Mouse (Mus musculus) gastrocnemius, postnatal 14 days (tissue): ENCODE measurements at regions not wholly inside any gene's neighbourhood (a gene's known extent, or its start where the extent isn't known, plus 50 kb on each side); places are given as distances from the start of the nearest gene placed in this dataset.
A peak's percentile ranks its signal among the peaks of the same experiment; 100 is the strongest.
"Not testable (repeated sequence)": the region's sequence is repeated elsewhere in the genome, so short reads cannot be mapped to it uniquely, and the experiment has no call there.

Experiments
- DNase-seq: peaks from one replicate; pipeline ENCODE4 v3.0.0; 2021; ENCODE audit warnings: mixed read lengths
- intact Hi-C: fragments of 180-260 bp; cut with DNase I; formaldehyde crosslinking; loops from one replicate; pipeline ENCODE4 v1.15.1; 2025; ENCODE audit warnings: low total_unique reads

DNA sequence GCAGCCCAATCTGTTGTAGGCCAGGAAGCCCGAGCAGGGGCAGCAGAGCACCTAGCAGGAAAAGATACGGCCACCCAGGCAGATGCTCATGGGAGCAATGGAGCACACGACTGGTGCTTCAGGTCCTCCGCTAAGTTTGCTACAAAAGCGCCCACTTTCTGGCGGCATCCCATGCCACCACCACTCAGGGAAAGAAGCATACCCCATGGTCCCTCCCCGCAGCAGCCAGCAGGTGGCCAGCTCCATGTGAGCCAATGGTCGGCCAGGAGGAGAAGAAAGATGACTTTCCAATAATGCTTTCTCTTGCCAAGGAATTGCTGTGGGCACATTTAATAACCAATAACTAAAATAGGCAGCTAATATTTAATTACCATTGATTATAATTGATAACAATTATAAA is 166.7 kb upstream of the Klf6 start:
- intact Hi-C loops: no loop called here

GRCm38 (mm10) chr13:5695581-5695980 is 165.7 kb upstream of the Klf6 start:
- intact Hi-C loops, DNase-seq: not testable (repeated sequence)

More for the DNA sequence above, 166.7 kb upstream of the Klf6 start:
- no peak for DNase-seq

- DNase-seq: no peak
Measured at GRCm38 (mm10) chr13:5696377-5696776, 164.9 kb upstream of the Klf6 start.

DNA sequence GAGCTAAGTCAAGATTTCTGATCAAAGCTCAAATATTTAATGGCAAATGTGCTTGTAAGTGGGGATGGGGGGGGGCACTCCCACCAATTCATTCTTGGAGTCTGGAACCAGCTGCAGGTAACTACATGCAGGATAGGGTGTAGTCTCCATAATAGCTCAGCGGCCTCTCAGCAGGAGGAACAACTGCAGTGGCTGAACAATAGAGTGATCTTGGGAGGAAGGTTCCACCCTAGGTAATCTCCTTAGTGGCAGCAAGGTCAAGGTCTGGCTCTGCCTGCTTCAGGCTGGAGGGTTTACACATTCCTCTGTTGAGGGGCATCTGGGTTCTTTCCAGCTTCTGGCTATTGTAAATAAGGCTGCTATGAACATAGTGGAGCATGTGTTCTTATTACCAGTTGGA is 164.0 kb upstream of the Klf6 start:
- intact Hi-C loops, DNase-seq: not testable (repeated sequence)

More at GRCm38 (mm10) chr13:5696377-5696776, 164.9 kb upstream of the Klf6 start:
- intact Hi-C loops: no loop called here

- intact Hi-C loops: no loop called here
- no peak for DNase-seq
Measured at GRCm38 (mm10) chr13:5702071-5702470, 159.2 kb upstream of the Klf6 start.

GRCm38 (mm10) chr13:5704991-5705390 is 156.3 kb upstream of the Klf6 start:
- no peak for DNase-seq
- intact Hi-C loops: no loop called here

DNA sequence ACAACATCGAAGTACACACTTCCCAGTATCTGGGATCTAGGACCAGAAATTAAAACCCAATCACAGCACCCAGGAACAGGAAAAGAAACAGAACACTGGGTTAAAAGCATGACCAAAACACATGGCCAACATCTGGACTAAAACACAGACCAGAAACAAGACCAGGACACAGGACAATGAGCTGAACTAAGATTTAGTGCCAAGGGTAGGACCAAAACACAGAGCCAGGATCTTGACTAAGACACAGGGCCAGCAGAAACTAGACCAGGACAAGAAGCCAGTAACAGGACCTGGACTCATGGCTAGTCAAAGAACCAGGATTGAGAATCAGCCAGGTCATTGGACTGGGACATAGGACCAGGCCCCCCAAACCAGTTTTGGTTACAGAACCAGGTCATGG is 149.6 kb upstream of the Klf6 start:
- DNase-seq: no peak
- intact Hi-C loops: no loop called here

DNA sequence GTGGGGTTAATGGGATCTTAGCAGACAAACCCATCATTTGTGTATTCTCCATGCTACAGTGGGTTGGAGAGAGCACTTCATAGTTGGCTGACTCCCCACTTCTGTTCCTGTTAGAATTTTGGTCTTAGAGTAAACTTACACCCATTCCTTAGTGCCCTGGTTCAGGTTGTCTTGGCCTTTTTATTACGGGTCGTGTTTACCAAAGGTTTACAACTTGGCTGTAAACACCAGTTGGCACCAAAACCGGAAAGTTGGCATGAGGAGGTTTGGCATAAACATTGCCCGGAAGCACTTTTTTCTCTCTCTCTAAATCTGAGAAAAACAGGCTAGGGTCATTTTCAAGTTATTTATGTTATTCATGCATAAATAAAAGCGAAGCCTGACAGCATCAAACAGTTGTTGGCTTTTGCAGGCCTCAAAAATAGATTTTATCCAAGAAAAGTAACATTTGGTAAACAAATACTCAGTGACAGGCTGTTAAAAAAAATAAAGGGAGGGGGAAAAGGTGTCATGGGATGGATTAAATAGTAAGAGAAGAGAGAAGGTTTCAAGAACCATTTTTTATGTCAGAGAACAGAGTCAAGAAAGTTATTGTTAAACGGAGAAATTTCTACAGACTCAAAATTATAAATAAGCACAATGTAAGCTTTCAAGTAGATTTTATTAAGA is 148.0 kb upstream of the Klf6 start:
- intact Hi-C loops: no loop called here
- DNase-seq: no peak

DNA sequence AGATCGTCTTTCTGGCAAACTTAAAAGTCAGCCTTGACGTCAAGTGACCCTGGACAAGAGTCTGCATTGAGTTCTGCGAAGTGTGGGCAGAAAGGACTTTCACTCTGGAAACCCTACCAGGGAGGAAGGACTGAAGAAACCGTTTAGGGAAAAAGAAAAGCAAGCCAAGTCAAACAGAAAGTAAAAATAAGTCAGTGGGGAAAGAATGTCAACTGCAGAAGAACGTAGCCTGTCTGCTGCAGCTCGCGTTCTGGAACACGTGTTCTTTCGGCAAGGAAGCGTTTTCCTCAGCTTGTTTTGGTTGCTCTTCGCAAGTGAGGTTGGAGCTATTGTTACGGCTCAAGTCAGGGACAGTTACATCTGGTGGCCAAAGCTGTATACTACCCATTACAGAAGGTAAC is 147.1 kb upstream of the Klf6 start:
- DNase-seq: peak; percentile 25
- intact Hi-C loops: no loop called here

DNA sequence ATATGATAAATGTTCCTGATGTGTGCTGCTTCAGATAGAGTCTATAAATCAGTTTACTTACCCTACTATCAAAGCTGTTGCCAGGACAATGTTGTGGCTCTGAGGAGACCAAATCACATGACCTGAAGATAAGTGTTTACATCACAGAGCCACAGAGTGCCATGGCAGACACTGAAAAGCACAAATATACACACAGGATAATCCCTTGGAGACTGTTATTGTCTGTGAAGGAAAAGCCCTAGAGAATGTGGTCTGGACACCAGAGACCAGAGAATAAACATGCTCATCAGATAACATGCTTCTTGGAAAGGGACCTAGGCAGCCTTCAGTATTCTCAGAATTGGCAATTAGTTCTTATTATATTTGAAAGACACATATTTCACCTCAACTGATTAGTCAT is 146.5 kb upstream of the Klf6 start:
- no peak for DNase-seq
- intact Hi-C loops: no loop called here

DNA sequence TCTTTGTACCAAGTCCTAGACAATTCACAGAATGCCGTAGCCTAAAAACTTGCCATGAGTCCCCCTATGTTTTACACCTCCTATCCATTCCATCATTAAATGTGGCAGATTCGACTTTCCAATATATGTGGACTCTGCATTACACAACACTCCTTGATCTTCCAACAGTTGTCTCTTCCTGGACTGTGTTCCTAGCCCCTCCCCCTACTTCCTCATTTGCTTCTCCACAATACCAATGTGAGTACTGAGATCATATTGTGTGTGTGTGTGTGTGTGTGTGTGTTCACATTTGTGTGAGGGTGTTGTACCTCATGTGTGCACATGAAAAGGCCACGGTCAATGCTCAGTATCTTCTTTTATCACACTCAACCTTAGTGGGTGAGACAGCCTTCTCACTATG is 144.5 kb upstream of the Klf6 start:
- intact Hi-C loops: no loop called here
- no peak for DNase-seq

- intact Hi-C loops: no loop called here
- DNase-seq: no peak
Measured at GRCm38 (mm10) chr13:5723319-5723718, 138.0 kb upstream of the Klf6 start.

- intact Hi-C loops: no loop called here
Measured at GRCm38 (mm10) chr13:5724364-5724763, 136.9 kb upstream of the Klf6 start.

DNA sequence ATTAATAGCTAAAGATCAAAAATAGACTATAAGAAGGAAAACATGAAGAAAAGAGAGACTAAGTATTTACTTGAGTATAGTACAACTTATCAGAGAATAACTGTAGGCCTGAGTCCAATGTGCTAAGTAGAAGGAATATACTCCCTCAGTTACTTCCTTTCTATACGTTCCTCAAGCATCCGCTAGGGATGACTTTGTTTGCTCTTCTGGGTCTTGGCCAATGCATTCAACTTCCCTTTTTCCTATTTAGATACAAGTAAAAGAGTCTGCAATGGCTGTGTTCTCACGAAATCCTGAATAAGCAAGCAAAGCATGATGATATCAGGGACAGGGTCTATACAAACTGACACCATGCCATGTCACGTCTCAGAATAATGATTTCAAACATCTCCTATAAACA is 135.3 kb upstream of the Klf6 start:
- intact Hi-C loops: no loop called here
- no peak for DNase-seq

More at GRCm38 (mm10) chr13:5724364-5724763, 136.9 kb upstream of the Klf6 start:
- DNase-seq: peak; percentile 10

DNA sequence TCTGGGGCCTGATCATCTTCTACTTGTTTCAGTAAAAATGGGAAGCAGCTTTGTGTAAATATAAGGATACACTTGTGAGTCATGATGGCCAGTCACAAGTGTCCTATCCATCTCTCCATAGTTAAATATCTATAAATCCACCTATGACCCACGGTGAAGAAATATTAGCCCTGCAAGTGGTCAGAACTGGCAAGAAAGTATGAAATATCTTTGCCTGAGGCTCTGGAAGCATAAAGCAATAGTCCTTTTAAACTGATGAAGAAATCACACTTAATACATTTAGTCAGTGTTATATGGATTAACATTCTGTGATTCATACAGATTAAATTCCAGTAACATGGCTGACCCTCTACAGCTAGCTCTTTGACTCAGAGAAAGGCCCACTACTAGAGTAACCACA is 134.8 kb upstream of the Klf6 start:
- DNase-seq: no peak
- intact Hi-C loops: no loop called here

DNA sequence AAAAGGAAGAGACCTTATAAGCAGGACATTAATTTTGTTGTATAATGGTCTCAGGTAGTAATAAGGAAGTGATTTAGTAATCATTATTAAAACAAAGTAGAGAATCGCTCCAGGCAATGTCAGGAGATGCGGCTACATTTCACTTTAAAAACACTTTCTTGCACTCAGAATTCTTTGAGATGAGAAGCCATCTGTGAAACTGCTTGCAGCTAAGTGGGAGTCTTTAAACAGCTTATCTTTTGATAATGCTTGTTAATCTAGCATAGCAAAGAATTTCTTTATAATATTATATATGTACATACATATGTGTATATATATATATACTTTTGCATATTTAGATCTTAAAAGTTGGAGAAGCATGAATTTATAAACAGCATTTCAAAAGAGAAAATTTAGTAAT is 133.1 kb upstream of the Klf6 start:
- intact Hi-C loops: no loop called here
- no peak for DNase-seq

- intact Hi-C loops: no loop called here
- no peak for DNase-seq
Measured at GRCm38 (mm10) chr13:5728808-5729207, 132.5 kb upstream of the Klf6 start.

DNA sequence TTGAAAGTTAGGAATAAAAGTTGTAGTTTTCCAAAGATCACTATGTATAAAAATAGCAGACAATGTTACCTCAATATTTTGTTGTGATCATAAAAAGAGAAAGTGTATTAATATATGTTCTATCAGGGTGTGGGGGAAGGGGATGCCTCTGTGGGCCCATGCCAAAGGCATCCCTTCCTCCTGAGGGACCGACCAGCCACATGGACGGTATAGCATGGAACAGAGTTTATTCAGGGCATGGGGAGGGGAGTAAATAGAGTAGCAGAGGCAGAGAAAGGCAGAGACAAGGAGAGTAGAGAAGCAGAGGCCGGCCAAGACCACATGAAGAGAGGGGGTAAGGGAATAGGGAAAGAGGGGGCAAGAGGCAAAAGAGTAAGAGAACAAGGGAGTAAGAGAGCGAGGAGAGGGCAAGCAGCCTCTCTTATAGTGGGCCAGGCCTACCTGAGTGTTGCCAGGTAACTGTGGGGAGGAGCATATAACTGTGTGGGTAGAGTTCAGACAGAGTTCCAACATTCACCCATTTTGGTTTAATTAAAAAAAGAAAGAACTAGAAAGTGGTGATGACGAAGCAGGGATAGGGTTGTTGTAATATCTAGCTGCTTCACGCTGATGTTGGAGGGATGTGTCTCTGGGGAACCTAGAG is 131.7 kb upstream of the Klf6 start:
- intact Hi-C loops: no loop called here

GRCm38 (mm10) chr13:5732206-5732605 is 129.1 kb upstream of the Klf6 start:
- no peak for DNase-seq
- intact Hi-C loops: no loop called here

More for the DNA sequence above, 131.7 kb upstream of the Klf6 start:
- DNase-seq: no peak

DNA sequence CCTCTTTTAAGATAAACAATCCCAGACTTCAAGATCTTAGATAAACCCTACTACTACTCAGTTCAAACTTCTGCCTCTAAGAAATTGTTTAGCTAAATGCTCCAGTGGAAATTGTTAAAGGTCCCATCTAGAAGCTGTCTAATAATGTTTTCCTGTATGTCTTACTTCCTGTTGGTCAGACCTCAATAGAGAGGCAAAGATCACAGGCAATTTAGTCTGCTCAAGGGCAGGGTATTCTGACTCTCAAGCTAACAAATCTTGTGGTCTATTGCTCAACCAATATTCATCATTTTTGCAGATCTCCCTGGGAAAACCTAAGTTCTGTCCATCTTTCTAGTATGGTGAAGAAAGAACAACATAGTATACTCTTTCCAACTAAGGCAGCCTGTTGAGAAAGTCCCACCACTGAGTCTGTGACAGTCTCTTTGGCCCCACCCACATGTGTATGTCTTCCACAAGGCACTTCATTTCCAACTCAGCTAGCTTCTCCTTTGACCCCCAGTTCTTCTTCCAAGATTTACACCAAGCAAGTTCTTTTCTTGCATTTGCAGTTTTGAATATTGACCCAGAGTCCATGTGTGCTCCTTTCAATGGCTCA is 126.2 kb upstream of the Klf6 start:
- intact Hi-C loops: no loop called here
- no peak for DNase-seq

DNA sequence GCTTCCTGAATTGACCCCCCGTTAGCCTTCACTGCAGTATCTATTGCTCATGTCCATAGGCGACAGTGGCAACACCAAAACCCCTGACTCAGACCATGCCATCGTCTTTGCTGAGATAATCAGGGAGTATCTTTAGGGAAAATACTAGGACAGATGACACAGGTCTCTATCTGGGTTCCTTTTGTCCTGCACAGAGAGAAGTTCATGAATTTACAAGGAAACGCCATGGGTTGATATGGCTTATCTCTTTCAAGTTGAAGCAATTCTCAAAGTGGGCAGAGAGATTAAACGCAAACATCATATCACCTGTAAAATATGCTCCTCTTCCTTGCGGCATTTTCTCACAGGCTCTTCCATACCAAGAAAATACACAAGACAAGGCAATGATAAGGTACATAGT is 124.8 kb upstream of the Klf6 start:
- intact Hi-C loops: no loop called here

More for the DNA sequence above, 124.8 kb upstream of the Klf6 start:
- DNase-seq: no peak
